Mouse (Mus musculus) brain, embryonic 14.5 days (tissue): ENCODE data around the gene Hmx1.

Experiments used
- CTCF ChIP-seq: fragments of 200-500 bp; IDR thresholded peaks from 2 replicates; pipeline ENCODE4 v1.5.1; 2012; ENCODE audit warnings: inconsistent platforms, mild to moderate bottlenecking, moderate library complexity, borderline replicate concordance; ENCODE audit not compliant: insufficient read depth, insufficient read length; ENCODE audit errors: extremely low read depth
- POLR2A ChIP-seq: fragments of 200-500 bp; IDR thresholded peaks from 2 replicates; pipeline ENCODE4 v1.6.1; 2012; ENCODE audit warnings: mild to moderate bottlenecking, inconsistent platforms, borderline replicate concordance; ENCODE audit not compliant: poor library complexity, insufficient read depth, insufficient read length, severe bottlenecking; ENCODE audit errors: extremely low read depth

DNA sequence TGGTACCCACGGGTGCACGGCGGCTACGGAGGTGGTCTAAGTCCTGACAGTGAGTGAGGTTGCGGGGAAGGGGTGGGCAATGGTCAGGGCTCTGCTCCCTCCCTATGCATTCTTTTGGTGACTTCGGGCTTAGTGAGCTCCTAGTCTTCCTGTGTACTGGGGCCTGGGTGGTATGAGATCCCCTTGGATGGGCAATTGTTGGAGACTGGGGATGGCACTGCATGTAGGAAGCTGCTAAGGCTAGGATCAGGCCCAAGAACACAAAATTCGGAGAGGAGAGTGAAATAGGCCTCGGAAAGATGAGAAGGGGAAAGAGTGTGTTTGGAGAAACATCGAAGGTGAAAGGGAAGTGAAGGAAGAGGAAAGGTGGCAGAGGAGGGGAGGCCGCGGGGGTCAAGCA lies 533 bp downstream of the Hmx1 start:
- TF ChIP-seq POLR2A (no peak), CTCF (no peak)
